Mouse (Mus musculus) lung, postnatal 0 days (tissue): ENCODE data around the gene Adamtsl3. TPM values are rescaled to one million over a fixed set of nuclear protein-coding genes. Genes with fewer than 3 reads are reported as not detected.
A peak's percentile ranks its signal among the peaks of the same experiment; 100 is the strongest.

Source experiments
- ATAC-seq: fragments of 200-750 bp; cut with Nextera tagmentation; 2 replicates; pipeline ENCODE4 v1.8.0; 2017; ENCODE audit warnings: moderate library complexity
- DNase-seq: peaks from one replicate; pipeline ENCODE4 v3.0.0-alpha.2; 2016; ENCODE audit warnings: low spot score
- H3K27ac ChIP-seq: fragments of 300-500 bp; sonication (generic); 2 replicates; pipeline ENCODE4 v1.5.1; 2014; ENCODE audit warnings: antibody characterized with exemption, mild to moderate bottlenecking, low read length, mixed read lengths
- H3K27me3 ChIP-seq: fragments of 300-500 bp; sonication (generic); replicated peaks from 2 replicates; pipeline ENCODE4 v1.6.1; 2014; ENCODE audit warnings: low read length, mixed read lengths; ENCODE audit not compliant: insufficient read depth
- H3K36me3 ChIP-seq: fragments of 300-500 bp; sonication (generic); 2 replicates; pipeline ENCODE4 v1.6.1; 2014; ENCODE audit warnings: low read length, mixed read lengths; ENCODE audit not compliant: insufficient read depth
- H3K4me1 ChIP-seq: fragments of 300-500 bp; sonication (generic); 2 replicates; pipeline ENCODE4 v1.6.1; 2014; ENCODE audit warnings: antibody characterized with exemption, low read depth, low read length, mixed read lengths; ENCODE audit not compliant: insufficient read depth
- H3K4me2 ChIP-seq: fragments of 300-500 bp; sonication (generic); replicated peaks from 2 replicates; pipeline ENCODE4 v1.6.1; 2014; ENCODE audit warnings: low read depth, mild to moderate bottlenecking, low read length, moderate library complexity, mixed read lengths
- H3K4me3 ChIP-seq: fragments of 300-500 bp; sonication (generic); 2 replicates; pipeline ENCODE4 v1.5.1; 2014; ENCODE audit warnings: low read depth, low read length
- H3K9ac ChIP-seq: fragments of 300-500 bp; sonication (generic); replicated peaks from 2 replicates; pipeline ENCODE4 v1.6.1; 2014; ENCODE audit warnings: low read depth, mild to moderate bottlenecking
- H3K9me3 ChIP-seq: fragments of 300-500 bp; sonication (generic); 2 replicates; pipeline ENCODE4 v1.6.1; 2016; ENCODE audit warnings: low read length, mixed read lengths
- CTCF ChIP-seq: IDR thresholded peaks from 2 replicates; pipeline ENCODE4 v1.5.1; 2016; ENCODE audit warnings: antibody characterized with exemption, mild to moderate bottlenecking
- EP300 ChIP-seq: IDR thresholded peaks from 2 replicates; pipeline ENCODE4 v1.6.1; 2016; ENCODE audit warnings: antibody characterized with exemption, mild to moderate bottlenecking, control low read depth
- WGBS: fragments of 180-500 bp; shearing (Covaris S2); extraction: QIAGEN DNeasy Blood & Tissue Kit; methylation state at CpG from one replicate; pipeline ENCODE4 v1.1.7; 2014; 5-methylcytosine and 5-hydroxymethylcytosine counted together
- polyA plus RNA-seq: library from polyadenylated mRNA; unstranded; fragments of >200 nt; fragmentation: Nextera tagmentation; extraction: Ambion mirVana; gene quantifications from 2 replicates; pipeline ENCODE4 v1.2.1, GENCODE M21; 2015

The Adamtsl3 gene
- polyA plus RNA-seq, 1 experiment from 2014 or later: 2.4 TPM

DNA sequence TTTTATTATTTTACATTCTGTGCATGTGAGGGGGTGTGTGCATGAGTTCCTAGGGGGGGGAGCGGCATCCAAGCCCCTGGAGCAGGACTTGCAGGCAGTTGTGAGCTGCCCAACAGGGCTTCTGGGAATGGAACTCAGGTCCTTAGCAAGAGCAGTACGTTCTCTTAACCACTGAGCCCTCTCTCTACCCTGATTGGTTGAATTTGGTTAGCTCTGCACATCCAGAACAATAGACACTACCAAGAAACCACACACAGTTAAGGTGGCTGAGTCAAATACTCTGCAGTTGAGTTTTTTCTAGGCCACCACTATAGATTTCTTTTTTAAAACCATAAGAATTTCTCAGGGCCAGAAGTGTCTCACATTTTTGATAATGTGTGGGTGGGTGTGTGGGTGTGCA, 158.7 kb downstream of the Adamtsl3 start:
- Histone ChIP-seq H3K4me1 (no peaks in the 10 kb centered on the region), H3K9me3 (no peaks in the 10 kb centered on the region), H3K4me3 (no peak overlapping the region), H3K27me3 (no peaks in the 10 kb centered on the region), H3K9ac (no peak overlapping the region), H3K27ac (no peak overlapping the region), H3K36me3 (no peaks in the 10 kb centered on the region), H3K4me2 (no peak overlapping the region)
- no peak for ATAC-seq
- WGBS: 63% methylated on average over 2 of the region's 2 CpGs
- TF ChIP-seq CTCF: no peak
- TF ChIP-seq EP300: no peak
- no peak for DNase-seq

DNA sequence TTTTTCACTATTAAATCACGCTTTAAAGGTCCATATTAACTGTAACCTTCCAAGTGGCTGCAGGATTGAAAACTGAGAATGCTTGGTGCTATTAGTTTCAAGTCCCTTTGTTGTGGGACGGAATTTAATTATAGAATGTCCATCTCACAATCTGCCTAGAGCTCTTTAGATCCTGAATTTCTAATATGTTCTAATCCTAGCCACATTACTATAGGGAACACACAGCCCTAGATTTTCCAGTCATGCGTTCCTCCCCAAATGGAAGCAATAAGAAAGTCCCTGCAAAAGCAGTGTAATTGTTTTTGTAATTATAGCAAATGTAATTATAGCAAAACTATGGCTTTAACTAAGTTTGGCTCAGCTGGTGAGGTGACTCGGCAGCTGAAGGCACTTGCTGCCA, 161.6 kb downstream of the Adamtsl3 start:
- H3K4me1 ChIP-seq: no peaks in the 10 kb centered on the region
- no peak overlapping the region for H3K27ac ChIP-seq
- no peak for TF ChIP-seq CTCF
- TF ChIP-seq EP300: no peak
- H3K4me3 ChIP-seq: no peak overlapping the region
- no peak for DNase-seq
- no peaks in the 10 kb centered on the region for H3K36me3 ChIP-seq
- no peaks in the 10 kb centered on the region for H3K9me3 ChIP-seq
- WGBS: 87% methylated on average over 4 of the region's 4 CpGs
- ATAC-seq: no peak
- no peak overlapping the region for H3K4me2 ChIP-seq
- no peaks in the 10 kb centered on the region for H3K27me3 ChIP-seq
- no peak overlapping the region for H3K9ac ChIP-seq

GRCm38 (mm10) chr7:82501306-82501705, 165.8 kb downstream of the Adamtsl3 start:
- Histone ChIP-seq H3K27me3 (no peaks in the 10 kb centered on the region), H3K9ac (no peak overlapping the region), H3K4me1 (no peaks in the 10 kb centered on the region), H3K9me3 (no peaks in the 10 kb centered on the region), H3K4me3 (no peak overlapping the region), H3K4me2 (no peak overlapping the region), H3K36me3 (no peaks in the 10 kb centered on the region), H3K27ac (no peak overlapping the region)
- ATAC-seq (no peak), DNase-seq (no peak)
- 77% methylated on average over 6 of the region's 6 CpGs for WGBS
- TF ChIP-seq EP300 (no peak), CTCF (no peak)

DNA sequence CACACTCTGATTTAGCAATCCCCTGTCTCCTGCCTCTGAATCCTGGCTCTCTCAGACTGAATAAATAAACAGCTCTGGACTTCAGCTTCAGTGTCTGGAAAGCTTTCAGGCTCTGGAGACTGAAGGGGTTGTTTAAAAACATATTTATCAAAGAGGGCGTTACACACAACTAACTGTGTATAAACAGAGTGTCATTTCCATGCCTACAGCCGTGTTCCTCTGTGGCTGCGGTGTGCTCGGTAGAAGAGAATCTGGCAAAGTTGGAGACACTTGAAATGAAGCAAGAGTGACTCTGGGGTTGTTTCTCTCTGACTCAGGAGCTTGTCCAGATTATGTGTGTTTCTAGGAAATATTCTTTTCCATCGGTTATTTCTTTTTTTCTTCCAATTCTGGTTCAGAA, 167.0 kb downstream of the Adamtsl3 start:
- TF ChIP-seq EP300 (no peak), CTCF (no peak)
- Histone ChIP-seq H3K4me3 (no peak overlapping the region), H3K27me3 (no peaks in the 10 kb centered on the region), H3K9me3 (no peaks in the 10 kb centered on the region), H3K4me1 (no peaks in the 10 kb centered on the region), H3K9ac (no peak overlapping the region), H3K36me3 (no peaks in the 10 kb centered on the region), H3K4me2 (no peak overlapping the region), H3K27ac (no peak overlapping the region)
- ATAC-seq: peak; percentile 38
- DNase-seq: peak; percentile 33
- WGBS: 30% methylated on average over 5 of the region's 5 CpGs

GRCm38 (mm10) chr7:82504101-82504500, 168.6 kb downstream of the Adamtsl3 start:
- H3K4me3 ChIP-seq: no peak overlapping the region
- no peak overlapping the region for H3K4me2 ChIP-seq
- no peaks in the 10 kb centered on the region for H3K36me3 ChIP-seq
- TF ChIP-seq CTCF (peak; percentile 89), EP300 (no peak)
- no peaks in the 10 kb centered on the region for H3K9me3 ChIP-seq
- ATAC-seq (peak; percentile 49), DNase-seq (peak; percentile 69)
- no peaks in the 10 kb centered on the region for H3K27me3 ChIP-seq
- 16% methylated on average over 4 of the region's 4 CpGs for WGBS
- no peak overlapping the region for H3K27ac ChIP-seq
- H3K4me1 ChIP-seq: no peaks in the 10 kb centered on the region
- H3K9ac ChIP-seq: no peak overlapping the region

DNA sequence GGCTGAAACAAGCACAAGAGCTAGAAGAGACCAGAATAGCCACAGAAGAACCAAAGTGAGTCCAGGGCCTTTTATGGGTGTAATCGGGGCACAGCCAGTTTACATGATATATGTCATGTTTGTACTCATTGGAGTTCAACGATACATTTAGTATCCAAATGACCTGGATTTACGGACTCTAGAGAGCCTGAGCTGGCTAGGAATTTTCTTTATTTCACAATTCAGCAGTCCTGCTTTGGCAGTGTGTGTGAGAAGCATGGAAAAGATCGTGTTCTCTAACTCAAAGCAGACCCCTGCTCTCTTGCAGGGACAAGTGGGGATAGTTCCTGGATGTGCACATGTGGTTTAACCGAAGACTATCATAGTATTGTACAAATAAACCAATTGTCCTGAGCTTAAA, 195.1 kb downstream of the Adamtsl3 start:
- Histone ChIP-seq H3K36me3 (no peaks in the 10 kb centered on the region), H3K27ac (no peak overlapping the region), H3K9ac (no peak overlapping the region), H3K4me2 (no peak overlapping the region), H3K4me1 (no peaks in the 10 kb centered on the region), H3K9me3 (no peaks in the 10 kb centered on the region), H3K4me3 (no peak overlapping the region), H3K27me3 (no peaks in the 10 kb centered on the region)
- ATAC-seq (no peak), DNase-seq (no peak)
- 67% methylated on average over 5 of the region's 5 CpGs for WGBS
- TF ChIP-seq CTCF: no peak
- no peak for TF ChIP-seq EP300

GRCm38 (mm10) chr7:82531376-82531775, 195.9 kb downstream of the Adamtsl3 start:
- no peak overlapping the region for H3K9ac ChIP-seq
- no peak for DNase-seq
- no peaks in the 10 kb centered on the region for H3K36me3 ChIP-seq
- no peak overlapping the region for H3K4me2 ChIP-seq
- TF ChIP-seq EP300: no peak
- TF ChIP-seq CTCF: no peak
- H3K4me1 ChIP-seq: no peaks in the 10 kb centered on the region
- no peak for ATAC-seq
- 83% methylated on average over 7 of the region's 7 CpGs for WGBS
- H3K27me3 ChIP-seq: no peaks in the 10 kb centered on the region
- no peak overlapping the region for H3K27ac ChIP-seq
- no peak overlapping the region for H3K4me3 ChIP-seq
- H3K9me3 ChIP-seq: no peaks in the 10 kb centered on the region
